Comparison of ENCODE assay signal across 16 mouse cellular contexts in the genomic region with DNA sequence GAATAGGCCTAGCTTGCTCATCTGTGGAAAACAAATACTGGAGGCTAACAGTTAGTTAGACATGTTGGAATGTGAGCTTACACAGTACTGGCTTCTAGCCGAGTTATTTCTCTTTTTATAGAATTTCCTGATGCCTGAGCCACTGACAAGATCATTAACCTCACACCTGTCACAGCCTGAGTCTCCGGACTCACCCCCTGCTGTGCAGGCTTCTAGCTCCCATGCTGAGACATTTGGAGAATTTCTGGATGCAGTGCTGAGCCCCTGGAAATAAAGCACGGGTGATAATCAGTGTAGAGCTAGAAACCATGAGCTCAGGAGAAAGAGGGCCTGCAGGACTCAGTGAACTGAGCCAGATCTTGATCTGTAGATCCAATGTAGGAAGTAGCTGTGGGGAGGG. TPM values are rescaled to one million over a fixed set of nuclear protein-coding genes. Genes with fewer than 3 reads are reported as not detected.
DNase-seq lines count a peak whose midpoint lies in the region; ATAC-seq and TF ChIP-seq lines count a peak whose summit lies in the region.
"Had no signal": no experiment of that assay in that cellular context is flagged by ENCODE, and none has a peak within 500 bp of the region (broad histone marks: within the 10 kb centered on the region; RNA-seq: fewer than 3 reads in every experiment).

No protein-coding gene starts in this region.

- no peaks in the 10 kb centered on the region for H3K27me3 ChIP-seq in heart, adult 2 months (ENCODE audit: control insufficient read depth, insufficient read depth, low read length)
- H3K27me3 ChIP-seq in heart, embryonic 10.5 days (ENCODE audit: insufficient read depth, poor library complexity, severe bottlenecking): no peaks in the 10 kb centered on the region
- H3K27me3 ChIP-seq in kidney, postnatal 0 days (ENCODE audit: insufficient read depth, low read length): no peaks in the 10 kb centered on the region
- H3K27me3 ChIP-seq: lung, embryonic 15.5 days had no signal

- H3K79me2 ChIP-seq in heart, adult 2 months (replicated peaks; ENCODE audit: control insufficient read depth, insufficient read depth, low read length): no peaks in the 10 kb centered on the region

- peak overlapping the region; percentile 16; the same call in 1 of the 2 replicates for H3K9ac ChIP-seq in heart, adult 2 months (ENCODE audit: low read depth, low read length)
- no peak overlapping the region for H3K9ac ChIP-seq in kidney, postnatal 0 days (ENCODE audit: low read depth, low read length)
- H3K9ac ChIP-seq: lung, embryonic 15.5 days had no signal

- no peak overlapping the region for H3K4me2 ChIP-seq in kidney, postnatal 0 days (ENCODE audit: low read length)
- H3K4me2 ChIP-seq: heart, embryonic 11.5 days; liver, embryonic 11.5 days; lung, embryonic 15.5 days had no signal

- DNase-seq in heart, adult 2 months: no peak
- DNase-seq in heart, embryonic 10.5 days (ENCODE audit: low spot score): no peak
- peak; percentile 49 for DNase-seq in kidney, postnatal 0 days (ENCODE audit: low spot score)
- DNase-seq in kidney, postnatal 25 days: no peak
- peak; percentile 89 for DNase-seq in Muller cell, postnatal 12 days (ENCODE audit: inconsistent ontology term)
- peak; percentile 24 for DNase-seq in retina, embryonic 14.5 days (ENCODE audit: low spot score)
- DNase-seq in yolk sac, embryonic 10.5 days (ENCODE audit: low spot score): no peak
- DNase-seq: adrenal gland, adult 2 months; thymus, postnatal 4 days had no signal

- no peak for TF ChIP-seq EP300 in heart, adult 2 months (IDR thresholded peaks at IDR 0.05; ENCODE audit: insufficient read depth, low read depth, low read length)

- 13% methylated on average over 3 of the region's 3 CpGs for WGBS in heart, adult 2 months
- 13% methylated on average over 3 of the region's 3 CpGs for WGBS in heart, embryonic 10.5 days
- 11% methylated on average over 3 of the region's 3 CpGs for WGBS in kidney, postnatal 0 days

- no peaks in the 10 kb centered on the region for H3K9me3 ChIP-seq in heart, embryonic 10.5 days
- no peaks in the 10 kb centered on the region for H3K9me3 ChIP-seq in kidney, postnatal 0 days (replicated peaks; ENCODE audit: low read length)
- H3K9me3 ChIP-seq: lung, embryonic 15.5 days; megakaryocyte, embryonic 14.5 days had no signal

- H3K27ac ChIP-seq in heart, adult 2 months: peak overlapping the region; percentile 83
- no peak overlapping the region for H3K27ac ChIP-seq in heart, embryonic 10.5 days
- no peak overlapping the region for H3K27ac ChIP-seq in kidney, postnatal 0 days
- H3K27ac ChIP-seq: lung, embryonic 15.5 days had no signal

- ATAC-seq in kidney, postnatal 0 days (replicated peaks; ENCODE audit: low FRiP score, low read depth): no peak

- H3K4me3 ChIP-seq in heart, adult 2 months: no peak overlapping the region
- no peak overlapping the region for H3K4me3 ChIP-seq in heart, embryonic 10.5 days
- no peak overlapping the region for H3K4me3 ChIP-seq in kidney, postnatal 0 days (replicated peaks; ENCODE audit: low read depth, low read length)
- H3K4me3 ChIP-seq: lung, embryonic 15.5 days; megakaryocyte, embryonic 14.5 days had no signal

- TF ChIP-seq CTCF in heart, adult 2 months (IDR thresholded peaks at IDR 0.05): no peak
- no peak for TF ChIP-seq CTCF in kidney, postnatal 0 days (IDR thresholded peaks at IDR 0.05; ENCODE audit: low read depth)

- peak; percentile 42; the same call in 1 of the 2 replicates for TF ChIP-seq POLR2A in heart, adult 2 months (IDR thresholded peaks at IDR 0.05; ENCODE audit: insufficient read depth, low read depth, low read length)

- H3K4me1 ChIP-seq in heart, adult 2 months (ENCODE audit: control insufficient read depth, insufficient read depth, low read length): peaks cover 8% of the 10 kb centered on the region; the same call in 1 of the 2 replicates
- peaks cover 5% of the 10 kb centered on the region; the same call in 1 of the 2 replicates for H3K4me1 ChIP-seq in heart, embryonic 10.5 days
- H3K4me1 ChIP-seq in kidney, postnatal 0 days (replicated peaks; ENCODE audit: insufficient read depth, low read length): no peaks in the 10 kb centered on the region
- H3K4me1 ChIP-seq: lung, embryonic 15.5 days; megakaryocyte, embryonic 14.5 days had no signal

- intact Hi-C loops in heart, adult 2 months (cut with DNase I): loop anchor here (2.0 to 10.0 kb wide), 2 partner anchors 29 to 155 kb away; no protein-coding TSS in a partner anchor

- peaks cover 21% of the 10 kb centered on the region for H3K36me3 ChIP-seq in heart, adult 2 months (ENCODE audit: control insufficient read depth, insufficient read depth, low read length)
- no peaks in the 10 kb centered on the region for H3K36me3 ChIP-seq in heart, embryonic 10.5 days
- no peaks in the 10 kb centered on the region for H3K36me3 ChIP-seq in kidney, postnatal 0 days (ENCODE audit: insufficient read depth, low read length)
- H3K36me3 ChIP-seq: lung, embryonic 15.5 days had no signal

RNA-seq across cellular contexts. Expression of a gene that starts 13.8 kb away (rescaled TPM):
- 100 to 1,000 TPM; 262 to 290 TPM for total RNA-seq in heart, adult 2 months (2021)
- 59.5 and 115 TPM in 2 replicates for polyA plus RNA-seq in heart, adult 2 months (2012; rRNA removed)
- polyA plus RNA-seq in heart, embryonic 10.5 days (2016; fragmentation: Nextera tagmentation; extraction: Ambion mirVana): 0.07 TPM in 1 of 2 replicates, not detected in the other
- 0.03 and 0.12 TPM in 2 replicates for polyA plus RNA-seq in kidney, postnatal 0 days (2015; fragmentation: Nextera tagmentation; extraction: Ambion mirVana)
- total RNA-seq: adrenal gland, adult 2 months; neutrophil, adult 5-6 weeks had no signal
- polyA plus RNA-seq: adrenal gland, adult 2 months had no signal

RNA-seq across cellular contexts. Expression of a gene that starts 31.9 kb away (rescaled TPM):
- 10 to 100 TPM; 21.3 to 21.7 TPM for total RNA-seq in heart, adult 2 months (2021)
- polyA plus RNA-seq in heart, adult 2 months (2012; rRNA removed): 17.4 and 32.9 TPM in 2 replicates
- polyA plus RNA-seq in heart, embryonic 10.5 days (2016; fragmentation: Nextera tagmentation; extraction: Ambion mirVana): 20.6 and 30.0 TPM in 2 replicates
- polyA plus RNA-seq in kidney, postnatal 0 days (2015; fragmentation: Nextera tagmentation; extraction: Ambion mirVana): 19.4 and 25.8 TPM in 2 replicates

RNA-seq across cellular contexts. Expression of a gene that starts 32.7 kb away (rescaled TPM):
- total RNA-seq in heart, adult 2 months (2021): not detected
- not detected in 2 replicates for polyA plus RNA-seq in heart, adult 2 months (2012; rRNA removed)
- polyA plus RNA-seq in heart, embryonic 10.5 days (2016; fragmentation: Nextera tagmentation; extraction: Ambion mirVana): not detected in 2 replicates
- polyA plus RNA-seq in kidney, postnatal 0 days (2015; fragmentation: Nextera tagmentation; extraction: Ambion mirVana): not detected in 2 replicates
- total RNA-seq: adrenal gland, adult 2 months; left cerebral cortex, adult 8-10 months; neutrophil, adult 5-6 weeks had no signal
- polyA plus RNA-seq: heart, embryonic 11.5 days; liver, embryonic 11.5 days; lung, embryonic 15.5 days; testis, adult 2 months had no signal

Comparison
In these comparisons a context has a peak if more than half of its experiments do, and no peak if none do; other contexts are left out.
1. DNase-seq: peak in kidney, postnatal 0 days (single experiment), Muller cell, postnatal 12 days (single experiment) and retina, embryonic 14.5 days (single experiment); none in heart, adult 2 months (0 of 2), heart, embryonic 10.5 days (single experiment), kidney, postnatal 25 days (0 of 2) and yolk sac, embryonic 10.5 days (single experiment).
2. RNA of a gene that starts 13.8 kb away (polyA plus RNA-seq): 59.5 to 115 TPM in heart, adult 2 months; 0.03 to 0.12 TPM in kidney, postnatal 0 days and 0.07 TPM in heart, embryonic 10.5 days; every median in the first group is over 10 times any median in the second.